Mouse (Mus musculus) adrenal gland, postnatal 4 days (tissue): ENCODE results near the gene Mfsd12. TPM values are rescaled to one million over a fixed set of nuclear protein-coding genes. Genes with fewer than 3 reads are reported as not detected.
A peak's percentile ranks its signal among the peaks of the same experiment; 100 is the strongest.

Experiments
- DNase-seq, 2 experiments: peaks; one replicate each; pipeline ENCODE4 v3.0.0; 2021 to 2022; ENCODE audit warnings: low spot score in 2 of 2, mixed read lengths in 2 of 2
- total RNA-seq, 2 experiments: library from RNA; stranded (reverse); gene quantifications; 2 replicates each; pipeline ENCODE4 v1.2.3; 2021

Gene Mfsd12
- total RNA-seq, 2 experiments from 2014 or later, result 21.2 to 22.0 TPM

DNA sequence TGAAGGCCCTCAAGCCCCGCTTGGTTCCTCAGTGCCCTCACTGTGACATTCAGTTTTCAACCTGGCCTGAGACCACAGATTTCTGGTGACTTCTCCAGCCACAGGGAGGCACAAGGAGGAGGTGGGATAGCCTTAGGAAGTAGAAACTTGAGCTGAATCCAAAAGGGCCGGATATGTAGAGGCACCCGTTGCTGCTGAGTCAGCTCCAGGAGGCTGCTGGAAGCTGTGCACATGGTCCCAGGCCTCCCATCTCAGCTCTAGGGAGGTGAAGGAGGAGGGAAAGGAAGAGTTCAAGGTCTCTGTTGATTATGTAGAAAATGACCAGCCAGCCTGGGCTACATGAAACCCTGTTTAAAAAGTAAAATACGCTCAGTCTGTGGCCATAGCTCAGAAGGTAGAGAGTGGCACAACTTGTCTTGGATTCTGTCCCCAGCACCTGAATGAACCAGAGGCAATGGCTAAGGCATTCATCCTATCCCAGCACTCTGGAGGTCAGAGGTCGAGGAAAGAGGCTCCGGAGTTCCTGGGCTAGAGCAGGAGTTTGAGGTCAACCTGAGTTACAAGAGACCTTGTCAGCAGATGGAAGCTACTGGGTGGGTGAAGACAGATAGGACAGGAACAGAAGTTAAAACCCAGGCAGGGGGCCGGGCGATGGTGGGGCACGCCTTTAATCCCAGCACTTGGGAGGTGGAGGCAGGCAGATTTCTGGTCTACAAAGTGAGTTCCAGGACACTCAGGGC is 2.4 kb upstream of the Mfsd12 start:
- DNase-seq, result no peak

DNA sequence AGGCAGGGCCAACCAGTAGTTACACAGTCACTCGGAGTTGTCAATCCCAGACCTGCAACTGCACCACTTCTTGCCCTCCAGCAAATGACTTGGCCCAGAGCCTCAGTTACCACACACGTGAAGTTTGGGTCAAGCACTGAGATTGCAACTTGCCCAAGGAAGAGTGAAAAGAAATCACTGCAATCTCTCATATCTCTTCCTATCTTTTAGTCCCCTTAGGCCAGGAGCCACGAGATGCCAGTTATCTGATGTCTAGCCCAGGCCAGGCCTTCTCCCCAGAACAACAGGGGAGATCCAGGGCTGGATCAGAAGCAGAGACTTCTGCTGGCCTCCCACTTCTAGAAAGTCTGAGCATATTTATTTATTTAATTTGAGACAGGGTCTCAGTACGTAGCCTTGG is 1.8 kb upstream of the Mfsd12 start:
- no peak for DNase-seq

DNA sequence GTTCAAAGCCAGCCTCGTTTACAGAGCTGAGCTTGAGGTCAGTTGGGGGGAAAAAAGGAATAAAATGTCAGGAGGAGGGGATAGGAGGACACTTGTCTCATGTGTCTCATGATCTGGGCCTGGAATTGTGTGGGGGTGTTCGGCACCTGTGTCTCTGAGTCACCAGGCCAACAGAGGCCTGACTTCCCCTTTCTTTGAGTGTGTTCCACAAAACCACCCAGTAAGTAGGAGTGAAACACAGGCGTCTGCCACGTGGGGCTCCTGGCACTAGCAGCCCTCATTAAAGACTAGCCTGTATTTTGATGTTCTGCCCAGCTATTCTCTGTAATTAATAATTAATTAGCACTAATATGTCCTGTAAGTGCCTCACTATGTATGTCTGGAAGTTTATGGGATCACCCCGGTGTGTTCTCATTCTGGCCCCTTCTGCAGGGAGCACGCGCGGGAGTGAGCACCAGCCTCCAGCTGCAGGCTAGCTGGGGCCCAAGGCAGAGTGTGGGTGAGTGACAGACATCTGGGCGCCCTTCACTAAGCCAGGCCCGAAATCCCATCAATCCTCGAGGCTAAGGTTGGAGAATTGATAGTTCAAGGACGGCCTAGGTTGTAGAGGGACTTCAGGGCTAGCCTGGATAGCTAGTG is 820 bp upstream of the Mfsd12 start:
- DNase-seq, result no peak

- no peak for DNase-seq
Observed at GRCm38 (mm10) chr10:81358209-81358608, 918 bp downstream of the Mfsd12 start.

DNA sequence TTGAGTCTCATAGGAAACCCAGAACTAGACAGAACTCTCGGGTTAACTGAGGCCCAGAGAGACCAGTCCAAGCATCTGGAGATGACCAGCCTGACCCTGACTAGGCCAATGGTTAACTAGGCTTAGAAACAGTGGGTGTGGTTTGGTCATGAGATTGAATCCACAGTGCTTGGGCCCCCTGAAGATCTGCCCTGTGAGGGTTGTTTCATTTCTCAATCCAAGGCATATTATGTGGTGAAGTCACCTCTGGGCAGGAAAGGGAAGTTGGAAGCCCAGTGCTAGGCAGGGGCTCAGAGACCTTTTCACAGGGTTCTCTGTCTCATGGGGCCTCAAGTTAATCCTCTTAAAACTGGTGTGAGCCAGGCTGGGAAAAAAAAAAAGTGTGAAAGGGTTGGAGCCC is 1.6 kb downstream of the Mfsd12 start:
- DNase-seq, result no peak

DNA sequence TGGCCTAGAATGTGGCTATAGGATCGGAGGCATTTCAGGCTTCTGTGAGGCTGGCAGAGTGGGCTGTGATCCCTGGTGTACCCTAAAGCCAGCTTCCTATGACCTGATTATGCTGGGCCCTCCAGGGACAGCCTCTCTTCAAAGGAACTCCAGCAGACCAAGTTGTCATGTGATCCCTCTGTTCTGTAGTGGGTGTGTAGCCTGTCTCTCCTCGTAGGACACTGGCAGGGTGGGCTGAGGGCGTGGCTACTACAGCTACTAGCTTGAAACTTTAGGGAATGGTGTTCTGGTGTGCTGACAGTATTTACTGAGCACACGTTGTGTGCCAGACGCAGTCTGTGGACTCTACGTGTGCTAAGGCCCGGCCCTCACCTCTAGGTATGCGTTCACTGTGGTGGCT is 3.4 kb downstream of the Mfsd12 start:
- no peak for DNase-seq

GRCm38 (mm10) chr10:81362336-81362949 is 5.2 kb downstream of the Mfsd12 start:
- no peak for DNase-seq

DNA sequence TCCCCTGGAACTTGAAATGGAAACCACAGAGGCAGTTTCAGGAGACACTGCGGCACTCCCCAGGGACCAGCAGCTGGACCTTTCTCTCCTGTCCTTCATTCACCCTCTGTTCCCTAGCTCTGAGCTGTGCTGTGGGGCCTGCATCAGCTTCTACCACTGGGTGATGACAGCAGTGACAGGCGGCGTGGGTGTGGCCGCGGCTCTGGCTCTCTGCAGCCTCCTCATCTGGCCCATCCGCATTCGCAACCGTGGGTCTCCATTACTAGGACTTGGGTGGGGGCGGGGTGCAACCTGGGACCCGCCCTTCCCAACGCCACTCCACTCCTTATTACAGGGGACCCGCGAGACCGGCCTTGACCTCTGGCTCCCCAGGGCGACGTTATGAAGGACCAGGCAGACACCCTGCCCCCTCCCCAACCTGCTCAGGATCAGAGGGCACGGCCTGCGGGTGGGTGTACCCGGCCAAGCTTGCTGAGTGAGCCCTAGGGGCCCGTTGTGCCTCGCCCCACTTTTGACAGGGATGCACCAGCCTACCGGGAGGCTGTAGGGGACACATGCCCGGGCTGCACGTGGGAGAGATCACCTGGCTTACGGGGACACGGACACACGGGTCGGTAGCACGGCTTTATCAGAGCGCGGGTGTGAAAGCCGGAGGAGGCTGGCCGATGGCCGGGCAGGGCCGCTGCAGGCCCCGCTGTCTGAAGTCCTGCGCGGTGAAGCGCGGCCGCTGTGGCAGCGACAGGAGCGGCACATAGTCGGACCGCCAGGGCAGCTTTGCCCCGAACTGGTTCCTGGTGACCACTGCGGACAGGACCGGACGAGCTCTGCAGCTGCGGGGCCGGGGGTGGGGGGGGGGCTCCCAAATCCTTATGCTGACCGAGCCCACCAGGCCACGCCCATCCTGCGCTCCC is 6.4 kb downstream of the Mfsd12 start:
- DNase-seq, result no peak

DNA sequence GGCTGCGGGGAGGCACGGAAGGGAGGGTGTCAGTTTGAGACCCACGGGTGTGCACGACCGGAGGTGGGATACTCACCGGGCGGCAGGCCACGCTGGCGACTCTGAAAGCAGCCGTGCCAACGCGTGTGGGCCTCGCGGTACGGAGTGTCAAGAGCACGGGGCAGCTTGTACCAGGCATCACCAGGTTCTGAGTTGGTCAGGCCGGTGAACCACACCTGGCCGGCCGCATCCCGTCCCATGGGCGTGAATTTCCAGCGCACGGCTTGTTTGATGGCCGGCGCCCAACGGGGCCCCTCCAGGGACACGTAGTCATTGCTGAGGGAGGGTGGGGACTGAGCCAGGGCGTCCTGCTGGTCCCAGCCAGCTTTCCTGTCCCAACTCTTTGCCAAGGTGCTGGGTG is 7.4 kb downstream of the Mfsd12 start:
- DNase-seq, result no peak

DNA sequence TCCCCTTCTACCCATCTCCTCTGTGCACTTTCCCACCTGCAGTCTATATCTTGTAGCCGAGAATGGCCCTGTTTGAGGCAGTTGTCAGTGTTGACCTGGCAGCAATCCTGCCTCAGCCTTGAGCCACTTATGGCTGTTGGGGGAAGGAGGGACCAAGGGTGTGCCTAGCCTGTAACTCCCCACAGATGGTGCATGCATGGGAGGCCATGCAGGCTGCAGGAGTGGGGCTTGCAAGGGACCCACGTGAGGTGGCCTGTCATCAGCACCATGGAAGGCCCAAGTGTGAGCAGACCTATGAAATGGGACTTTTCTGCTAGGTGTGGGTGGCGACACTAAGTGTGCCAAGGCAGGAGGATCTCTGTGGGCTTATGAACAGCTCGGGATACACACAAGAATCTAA is 7.8 kb downstream of the Mfsd12 start:
- no peak for DNase-seq

DNA sequence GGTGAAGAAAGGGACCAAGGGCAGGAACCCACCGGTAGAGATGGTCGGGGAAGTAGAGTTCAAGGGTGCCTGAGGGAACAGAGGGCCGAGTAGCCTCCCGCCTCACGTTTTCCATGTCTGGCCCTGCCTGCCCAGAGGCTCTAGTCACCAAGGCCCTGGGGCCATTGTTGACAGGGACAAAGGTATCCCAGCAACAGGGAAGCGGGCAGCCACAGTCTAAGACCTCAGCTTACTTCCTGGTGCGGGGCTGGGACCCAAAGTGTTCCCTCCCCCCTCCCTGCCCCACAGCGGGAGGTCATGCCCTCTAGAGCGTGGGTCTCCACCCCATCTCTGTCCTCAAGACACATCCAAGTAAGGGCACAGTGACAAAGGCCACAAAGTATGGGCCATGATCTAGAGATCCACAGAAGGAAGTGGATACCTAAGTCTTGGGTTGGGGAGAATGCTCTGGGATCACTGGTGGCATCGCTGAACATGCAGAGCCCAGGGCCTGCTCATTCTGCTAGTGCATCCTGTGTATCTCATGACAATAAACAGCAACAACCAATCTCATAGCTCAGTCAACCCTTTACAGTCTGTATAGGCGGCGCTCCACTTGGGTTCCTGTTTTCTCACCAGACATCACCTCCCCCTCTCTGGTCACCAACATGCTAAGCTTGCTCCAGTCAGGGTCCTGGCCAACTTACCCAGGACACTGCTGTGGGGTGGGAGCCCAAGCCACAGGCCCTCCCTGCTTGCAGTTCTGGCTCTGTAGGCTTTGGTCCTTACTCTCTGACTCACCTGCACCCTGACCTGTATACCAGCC is 8.6 kb downstream of the Mfsd12 start, which contains the start of gene 4930404N11Rik:
4930404N11Rik (minus strand) TSS at position 145 of the 805 bp plus-strand sequence.
- DNase-seq, result no peak

DNA sequence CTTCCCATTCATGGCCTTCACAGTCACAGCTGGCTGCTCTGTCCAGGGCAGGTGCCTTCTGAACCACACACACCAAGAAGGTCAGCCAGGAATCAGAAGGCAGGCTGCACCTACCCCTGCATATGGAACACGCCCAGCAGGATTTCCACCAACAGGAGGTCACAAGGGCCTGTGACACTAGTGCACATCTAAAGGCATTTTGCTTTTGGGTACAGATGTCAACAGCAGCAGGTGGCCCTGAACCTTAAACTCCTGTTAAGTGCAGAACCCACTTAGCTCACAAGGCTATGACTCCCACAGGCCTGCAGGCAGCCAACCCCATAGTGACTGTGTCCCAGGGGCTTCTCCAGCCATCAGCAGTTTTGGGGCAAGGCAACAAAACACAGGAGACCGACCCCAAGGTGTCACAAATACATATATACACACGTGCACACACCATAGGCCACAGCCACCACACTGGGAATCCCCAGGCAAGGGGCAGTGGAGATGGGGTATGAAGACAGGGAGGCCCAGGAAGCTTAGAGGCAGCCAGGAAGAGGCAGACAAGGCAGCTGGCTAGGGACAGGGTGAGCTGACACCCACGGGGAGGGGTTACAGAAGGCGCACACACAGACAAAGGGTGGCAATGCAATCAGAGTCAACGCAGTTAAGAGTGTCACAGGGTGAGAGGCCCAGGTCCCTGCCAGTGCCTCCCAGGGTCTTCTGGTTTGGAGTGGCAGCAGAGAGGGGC is 9.4 kb downstream of the Mfsd12 start:
- DNase-seq, result no peak

DNA sequence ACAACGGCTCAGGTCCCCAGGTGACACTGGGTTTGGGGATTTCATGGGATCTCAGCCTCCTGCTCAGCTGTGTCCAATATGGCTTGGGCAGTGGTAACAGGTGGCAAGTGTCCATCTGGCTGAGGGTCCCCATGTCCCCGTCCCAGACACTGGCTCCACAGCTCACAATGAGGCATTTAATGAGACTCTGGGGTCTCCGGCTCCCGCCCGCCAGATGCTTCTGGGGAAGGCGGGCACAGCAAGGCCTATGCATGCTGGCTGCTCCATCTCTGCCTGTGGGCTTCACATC is 9.9 kb downstream of the Mfsd12 start:
- no peak for DNase-seq

- DNase-seq, result no peak
Observed at GRCm38 (mm10) chr10:81375322-81375721, 18.0 kb downstream of the Mfsd12 start.

DNA sequence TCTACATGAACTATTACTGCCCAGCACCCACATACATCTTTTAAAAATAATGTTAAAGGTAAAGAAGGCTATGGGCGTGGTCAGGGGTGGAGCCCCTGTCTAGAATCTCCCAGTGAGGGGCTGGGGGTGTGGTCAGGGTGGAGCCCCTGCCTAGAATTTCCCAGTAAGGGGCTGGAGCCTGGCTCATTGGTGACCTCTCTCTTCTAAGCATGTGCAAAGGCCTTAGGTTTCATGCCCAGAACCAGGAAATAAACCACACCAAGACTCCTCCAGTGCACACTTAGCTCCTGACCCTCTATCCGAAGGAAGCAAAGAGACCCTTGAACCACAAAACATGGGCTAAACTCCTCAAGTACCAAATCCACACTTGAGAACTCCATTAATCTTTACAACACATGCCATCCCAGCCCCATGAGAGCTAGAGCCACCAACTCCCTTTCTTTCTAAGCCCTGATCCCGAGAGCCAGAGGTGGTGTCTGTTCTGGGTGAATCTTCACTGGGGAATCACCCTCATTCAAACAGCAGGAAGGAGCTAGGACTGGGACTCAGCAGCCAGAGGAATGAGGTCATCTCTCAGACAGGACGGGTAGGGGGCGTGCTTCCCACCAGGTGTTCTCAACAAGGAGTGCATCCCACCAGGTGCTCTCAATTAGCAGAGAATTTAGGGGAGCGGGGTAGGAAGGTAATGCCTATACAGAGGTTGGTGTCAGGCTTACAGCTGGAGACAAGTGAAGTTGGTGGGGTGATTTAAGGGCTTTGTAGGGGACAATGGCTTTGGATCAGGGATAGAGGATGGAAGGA is 19.5 kb downstream of the Mfsd12 start:
- DNase-seq, result no peak

DNA sequence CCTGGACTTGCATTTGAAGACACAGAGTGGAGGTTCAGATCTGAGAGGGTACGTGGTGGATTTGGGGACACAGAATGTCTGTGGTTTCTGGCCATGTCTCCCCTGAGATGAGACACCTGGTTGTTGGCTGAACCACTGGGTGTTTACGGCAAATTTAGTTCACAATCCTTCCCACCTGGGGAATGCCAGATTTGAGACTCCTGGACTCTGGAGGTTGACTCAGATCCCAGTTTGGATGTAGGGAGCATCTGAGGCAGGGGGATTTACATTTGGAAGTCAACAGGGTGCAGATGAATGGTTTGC is 20.0 kb downstream of the Mfsd12 start:
- DNase-seq, result no peak

DNA sequence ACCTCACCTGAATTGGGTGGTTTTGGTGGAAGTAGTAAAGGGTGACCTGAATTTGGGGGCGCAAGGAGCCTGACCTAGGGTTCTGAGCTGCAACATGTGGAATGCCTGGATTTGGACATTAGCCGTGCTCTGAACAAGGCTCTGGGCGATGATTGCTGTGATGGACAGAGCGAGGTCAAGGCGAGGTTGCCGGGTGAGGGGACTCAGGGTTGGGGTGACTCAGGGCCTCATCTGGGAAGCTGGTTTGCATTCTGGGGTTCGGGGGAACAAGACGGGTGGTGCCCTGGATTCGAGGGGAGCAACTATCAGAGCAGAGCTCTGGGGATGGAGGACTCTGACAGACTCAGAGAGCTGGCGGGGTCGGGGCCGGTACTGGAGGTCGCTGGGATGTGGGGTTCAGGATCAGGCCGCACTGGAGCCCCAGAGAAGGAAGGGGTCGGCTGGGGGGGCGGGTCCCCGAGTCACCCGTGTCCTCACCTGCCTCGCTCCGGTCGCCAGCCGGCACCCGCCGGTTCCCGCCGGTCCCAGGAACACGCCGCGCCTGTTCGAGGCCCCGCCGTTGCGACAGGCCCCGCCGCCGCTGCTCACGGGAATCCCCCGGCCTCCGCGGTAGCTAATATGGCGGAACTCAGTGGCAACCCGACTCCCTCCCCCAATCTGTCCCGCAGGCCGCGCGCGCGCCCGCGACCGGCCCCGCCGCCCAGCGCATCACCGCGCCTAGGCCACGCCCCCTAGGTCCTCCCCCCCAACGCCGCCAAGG is 20.7 kb downstream of the Mfsd12 start, which contains the start of gene Fzr1:
Fzr1 (minus strand) TSS at position 724 of the 760 bp plus-strand sequence.
- DNase-seq, result peak in 1 of 2 experiments; percentile 99

DNA sequence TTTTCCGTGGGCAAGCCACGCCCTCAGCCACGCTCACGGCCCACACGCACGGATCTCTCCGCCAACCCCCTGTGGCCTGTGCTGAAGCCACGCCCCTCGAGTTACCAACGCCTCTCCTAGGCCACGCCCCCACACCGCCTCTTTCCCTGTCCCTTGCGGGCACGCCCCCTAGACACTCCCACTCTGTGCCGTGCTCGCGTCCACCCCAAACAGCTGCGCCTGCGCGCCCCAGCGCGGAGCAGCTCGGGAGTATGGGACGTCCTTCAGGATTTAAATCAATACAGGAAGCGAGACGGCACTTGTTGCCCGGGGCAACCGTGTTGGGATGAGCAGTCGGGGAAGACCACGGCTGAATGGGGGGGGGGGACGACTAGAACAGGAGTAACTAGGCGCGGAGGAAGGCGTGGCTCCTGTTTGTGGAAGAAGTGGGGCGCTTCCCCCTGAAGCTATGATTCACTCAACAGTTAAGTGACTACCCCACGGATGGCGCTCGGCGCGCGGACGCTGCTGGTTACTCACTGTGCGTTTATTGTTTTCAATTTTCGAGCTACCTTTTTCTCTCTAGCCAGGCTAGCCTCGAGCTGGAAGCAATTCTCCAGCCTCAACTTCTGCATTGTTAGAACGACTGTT is 21.4 kb downstream of the Mfsd12 start:
- peak in 1 of 2 experiments; percentile 100 for DNase-seq
